Mouse (Mus musculus) hindbrain, embryonic 11.5 days (tissue): ENCODE measurements around the gene Wdr45b. TPM values are rescaled to one million over a fixed set of nuclear protein-coding genes. Genes with fewer than 3 reads are reported as not detected.

Experiments
- ATAC-seq: fragments of 200-750 bp; cut with Nextera tagmentation; 2 replicates; pipeline ENCODE4 v1.8.0; 2017; ENCODE audit warnings: mild to moderate bottlenecking, moderate TSS enrichment, moderate library complexity; ENCODE audit not compliant: low FRiP score
- DNase-seq: peaks from one replicate; pipeline ENCODE4 v3.0.0-alpha.2; 2015; ENCODE audit warnings: low spot score
- H3K27ac ChIP-seq: fragments of 300-500 bp; sonication (generic); 2 replicates; pipeline ENCODE4 v1.5.1; 2014; ENCODE audit warnings: mild to moderate bottlenecking, low read depth, low read length
- H3K27me3 ChIP-seq: fragments of 300-500 bp; sonication (generic); 2 replicates; pipeline ENCODE4 v1.6.1; 2014; ENCODE audit warnings: mild to moderate bottlenecking, low read length, moderate library complexity, mixed read lengths; ENCODE audit not compliant: control insufficient read depth, insufficient read depth
- H3K36me3 ChIP-seq: fragments of 300-500 bp; sonication (generic); 2 replicates; pipeline ENCODE4 v1.6.1; 2014; ENCODE audit warnings: mild to moderate bottlenecking, low read length, moderate library complexity, mixed read lengths; ENCODE audit not compliant: control insufficient read depth, insufficient read depth
- H3K4me1 ChIP-seq: fragments of 300-500 bp; sonication (generic); replicated peaks from 2 replicates; pipeline ENCODE4 v1.6.1; 2014; ENCODE audit warnings: low read length, mixed read lengths; ENCODE audit not compliant: control insufficient read depth, insufficient read depth
- H3K4me2 ChIP-seq: fragments of 300-500 bp; sonication (generic); replicated peaks from 2 replicates; pipeline ENCODE4 v1.6.1; 2014; ENCODE audit warnings: mild to moderate bottlenecking, low read depth, low read length
- H3K4me3 ChIP-seq: fragments of 300-500 bp; sonication (generic); 2 replicates; pipeline ENCODE4 v1.5.1; 2014; ENCODE audit warnings: low read depth, low read length
- H3K9ac ChIP-seq: fragments of 300-500 bp; sonication (generic); 2 replicates; pipeline ENCODE4 v1.6.1; 2014; ENCODE audit warnings: low read depth, low read length
- H3K9me3 ChIP-seq: fragments of 300-500 bp; sonication (generic); 2 replicates; pipeline ENCODE4 v1.6.1; 2016; ENCODE audit warnings: low read length; ENCODE audit not compliant: control insufficient read depth
- WGBS: fragments of 180-500 bp; shearing (Covaris S2); extraction: QIAGEN DNeasy Blood & Tissue Kit; methylation state at CpG from one replicate; pipeline ENCODE4 v1.1.7; 2014; 5-methylcytosine and 5-hydroxymethylcytosine counted together
- polyA plus RNA-seq: library from polyadenylated mRNA; unstranded; fragments of >200 nt; fragmentation: Nextera tagmentation; extraction: Ambion mirVana; gene quantifications from 2 replicates; pipeline ENCODE4 v1.2.1, GENCODE M21; 2014

Gene Wdr45b
- polyA plus RNA-seq, 1 experiment from 2014 or later, result 97.7 TPM

GRCm38 (mm10) chr11:121306608-121307007, 47.6 kb downstream of the Wdr45b start:
- no peak for DNase-seq
- WGBS, result 97% methylated on average over 8 of the region's 8 CpGs
- peaks cover 18% of the 10 kb centered on the region for H3K36me3 ChIP-seq
- no peak overlapping the region for H3K4me3 ChIP-seq
- no peaks in the 10 kb centered on the region for H3K4me1 ChIP-seq
- no peak for ATAC-seq
- no peak overlapping the region for H3K4me2 ChIP-seq
- no peak overlapping the region for H3K27ac ChIP-seq
- no peak overlapping the region for H3K9ac ChIP-seq
- H3K9me3 ChIP-seq, result peaks cover 3% of the 10 kb centered on the region; the same call in 1 of the 2 replicates
- no peaks in the 10 kb centered on the region for H3K27me3 ChIP-seq

DNA sequence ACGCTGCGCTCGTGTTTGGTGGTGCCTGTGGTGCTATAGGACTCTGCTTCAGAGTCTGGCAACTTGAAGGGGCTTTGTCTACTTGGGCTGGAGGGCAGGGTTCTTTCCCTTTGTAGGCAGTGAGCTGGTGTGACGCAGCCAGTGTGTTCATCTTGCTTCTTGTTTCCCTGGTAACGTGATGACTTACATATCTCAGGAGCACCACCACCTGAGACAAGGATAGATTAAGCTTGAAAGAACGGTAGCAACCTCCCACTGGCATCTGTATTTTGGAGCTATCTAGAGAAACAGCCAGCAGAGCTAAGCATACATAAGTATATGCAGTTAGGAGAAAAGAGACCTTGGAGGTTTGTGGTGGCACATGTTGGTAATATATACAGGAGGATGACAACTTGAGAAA, 48.9 kb downstream of the Wdr45b start:
- DNase-seq (no peak), ATAC-seq (no peak)
- Histone ChIP-seq H3K4me2 (no peak overlapping the region), H3K9me3 (peaks cover 2% of the 10 kb centered on the region; the same call in 1 of the 2 replicates), H3K27ac (no peak overlapping the region), H3K27me3 (no peaks in the 10 kb centered on the region), H3K9ac (no peak overlapping the region), H3K36me3 (peaks cover 15% of the 10 kb centered on the region), H3K4me3 (no peak overlapping the region), H3K4me1 (no peaks in the 10 kb centered on the region)
- WGBS, result 89% methylated on average over 6 of the region's 6 CpGs

- H3K27me3 ChIP-seq, result no peaks in the 10 kb centered on the region
- H3K9ac ChIP-seq, result no peak overlapping the region
- ATAC-seq (no peak), DNase-seq (no peak)
- H3K4me3 ChIP-seq, result no peak overlapping the region
- peaks cover 14% of the 10 kb centered on the region for H3K36me3 ChIP-seq
- WGBS, result 92% methylated on average over 9 of the region's 9 CpGs
- no peaks in the 10 kb centered on the region for H3K4me1 ChIP-seq
- H3K27ac ChIP-seq, result no peak overlapping the region
- no peaks in the 10 kb centered on the region for H3K9me3 ChIP-seq
- no peak overlapping the region for H3K4me2 ChIP-seq
Measured at GRCm38 (mm10) chr11:121300265-121300664, 54.0 kb downstream of the Wdr45b start.

GRCm38 (mm10) chr11:121298493-121298892, 55.8 kb downstream of the Wdr45b start:
- DNase-seq, result no peak
- Histone ChIP-seq H3K27me3 (no peaks in the 10 kb centered on the region), H3K4me3 (no peak overlapping the region), H3K4me1 (no peaks in the 10 kb centered on the region), H3K36me3 (peaks cover 12% of the 10 kb centered on the region), H3K4me2 (no peak overlapping the region), H3K9ac (no peak overlapping the region), H3K9me3 (no peaks in the 10 kb centered on the region), H3K27ac (no peak overlapping the region)
- 91% methylated on average over 8 of the region's 8 CpGs for WGBS
- no peak for ATAC-seq

DNA sequence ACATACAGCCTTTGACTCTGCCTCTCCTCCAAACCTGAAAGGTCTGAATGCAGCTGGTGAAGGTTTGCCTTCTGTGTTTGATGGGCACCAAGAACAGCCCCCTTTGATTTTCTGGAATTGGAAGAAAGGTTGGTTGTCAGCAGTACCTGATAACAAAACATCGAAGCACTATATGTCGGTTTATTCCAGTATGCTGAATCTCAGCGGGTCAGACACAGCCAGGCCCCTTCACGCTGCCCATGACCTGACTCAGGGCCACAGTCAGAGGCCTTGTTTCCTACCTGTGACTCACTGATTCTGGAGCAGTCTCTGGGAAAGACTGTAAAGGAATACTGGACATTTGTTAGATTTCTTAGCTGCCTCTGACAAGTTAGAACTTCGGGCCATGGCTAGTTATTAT, 59.5 kb downstream of the Wdr45b start:
- H3K9me3 ChIP-seq, result no peaks in the 10 kb centered on the region
- H3K36me3 ChIP-seq, result 0 out of 2 replicates have a peak, but pooled peaks cover 6% of the 10 kb centered on the region
- ATAC-seq, result no peak

GRCm38 (mm10) chr11:121289859-121290258, 64.4 kb downstream of the Wdr45b start:
- no peak overlapping the region for H3K9ac ChIP-seq
- H3K4me3 ChIP-seq, result no peak overlapping the region
- no peaks in the 10 kb centered on the region for H3K9me3 ChIP-seq
- H3K27ac ChIP-seq, result no peak overlapping the region
- DNase-seq (no peak), ATAC-seq (no peak)
- no peaks in the 10 kb centered on the region for H3K4me1 ChIP-seq
- H3K27me3 ChIP-seq, result no peaks in the 10 kb centered on the region
- 94% methylated on average over 3 of the region's 3 CpGs for WGBS
- peaks cover 8% of the 10 kb centered on the region; the same call in 1 of the 2 replicates for H3K36me3 ChIP-seq
- H3K4me2 ChIP-seq, result no peak overlapping the region

More for the DNA sequence above, 59.5 kb downstream of the Wdr45b start:
- no peak overlapping the region for H3K4me2 ChIP-seq
- no peak overlapping the region for H3K4me3 ChIP-seq
- DNase-seq, result no peak
- WGBS, result 93% methylated on average over 5 of the region's 5 CpGs
- H3K4me1 ChIP-seq, result no peaks in the 10 kb centered on the region
- H3K27ac ChIP-seq, result no peak overlapping the region
- no peaks in the 10 kb centered on the region for H3K27me3 ChIP-seq
- H3K9ac ChIP-seq, result no peak overlapping the region

- H3K4me3 ChIP-seq, result no peak overlapping the region
- H3K4me1 ChIP-seq, result no peaks in the 10 kb centered on the region
- ATAC-seq, result no peak
- H3K4me2 ChIP-seq, result no peak overlapping the region
- peaks cover 8% of the 10 kb centered on the region; the same call in 1 of the 2 replicates for H3K36me3 ChIP-seq
- no peak overlapping the region for H3K27ac ChIP-seq
- DNase-seq, result no peak
- WGBS, result 86% methylated on average over 6 of the region's 6 CpGs
- H3K27me3 ChIP-seq, result no peaks in the 10 kb centered on the region
- H3K9me3 ChIP-seq, result no peaks in the 10 kb centered on the region
- H3K9ac ChIP-seq, result no peak overlapping the region
Measured at GRCm38 (mm10) chr11:121282911-121283310, 71.3 kb downstream of the Wdr45b start.

GRCm38 (mm10) chr11:121278011-121278410, 76.2 kb downstream of the Wdr45b start:
- H3K4me2 ChIP-seq, result no peak overlapping the region
- H3K9me3 ChIP-seq, result no peaks in the 10 kb centered on the region
- 92% methylated on average over 3 of the region's 3 CpGs for WGBS
- no peak overlapping the region for H3K27ac ChIP-seq
- no peaks in the 10 kb centered on the region for H3K27me3 ChIP-seq
- no peak for ATAC-seq
- H3K4me1 ChIP-seq, result no peaks in the 10 kb centered on the region
- H3K4me3 ChIP-seq, result no peak overlapping the region
- no peak for DNase-seq
- no peak overlapping the region for H3K9ac ChIP-seq
- no peaks in the 10 kb centered on the region for H3K36me3 ChIP-seq

DNA sequence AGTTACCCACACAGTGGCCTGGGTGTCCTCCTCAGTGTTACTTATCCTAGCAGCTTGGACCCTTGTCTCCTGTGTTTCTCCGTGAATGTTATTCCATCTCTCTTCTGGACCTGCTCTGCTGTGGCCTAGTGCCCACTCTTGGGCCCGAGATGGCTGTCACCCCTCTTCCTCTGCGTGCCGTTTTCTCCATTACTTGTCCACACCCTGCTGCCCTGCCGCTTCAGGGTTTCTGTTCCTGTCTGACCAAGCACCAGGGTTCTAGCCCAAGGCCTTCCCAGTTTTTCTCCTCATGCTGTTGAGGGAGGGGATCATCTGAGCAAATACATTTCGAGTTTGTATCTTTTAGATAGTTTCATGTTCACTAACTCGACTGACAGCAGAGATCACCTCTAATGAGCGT, 76.7 kb downstream of the Wdr45b start:
- ATAC-seq (no peak), DNase-seq (no peak)
- H3K9me3 ChIP-seq, result no peaks in the 10 kb centered on the region
- H3K27ac ChIP-seq, result no peak overlapping the region
- H3K4me3 ChIP-seq, result no peak overlapping the region
- WGBS, result 94% methylated on average over 8 of the region's 8 CpGs
- H3K4me2 ChIP-seq, result no peak overlapping the region
- H3K27me3 ChIP-seq, result no peaks in the 10 kb centered on the region
- H3K4me1 ChIP-seq, result no peaks in the 10 kb centered on the region
- H3K36me3 ChIP-seq, result no peaks in the 10 kb centered on the region
- H3K9ac ChIP-seq, result no peak overlapping the region
